Mouse (Mus musculus): Measurements from ENCODE around the gene Edar.
A peak's percentile ranks its signal among the peaks of the same experiment; 100 is the strongest.

Edar gene

GRCm38 (mm10) chr10:58601946-58602345 is 73.5 kb downstream of the Edar start:
- no peak for DNase-seq (ENCODE audit: low read depth, low spot score)

GRCm38 (mm10) chr10:58601431-58601901 is 74.0 kb downstream of the Edar start:
- no peak for DNase-seq (ENCODE audit: low read depth, low spot score)

- no peak for DNase-seq (ENCODE audit: low read depth, low spot score)
Measured at GRCm38 (mm10) chr10:58600983-58601382, 74.5 kb downstream of the Edar start.

GRCm38 (mm10) chr10:58600151-58600550 is 75.3 kb downstream of the Edar start:
- DNase-seq (ENCODE audit: low read depth, low spot score) = no peak

GRCm38 (mm10) chr10:58595821-58596220 is 79.6 kb downstream of the Edar start:
- no peak for DNase-seq (ENCODE audit: low read depth, low spot score)

GRCm38 (mm10) chr10:58595197-58595596 is 80.3 kb downstream of the Edar start:
- no peak for DNase-seq (ENCODE audit: low read depth, low spot score)

GRCm38 (mm10) chr10:58594486-58594885 is 81.0 kb downstream of the Edar start:
- no peak for DNase-seq (ENCODE audit: low read depth, low spot score)

- DNase-seq (ENCODE audit: low read depth, low spot score) = no peak
Measured at GRCm38 (mm10) chr10:58585427-58586223, 89.8 kb downstream of the Edar start.

- no peak for DNase-seq (ENCODE audit: low read depth, low spot score)
Measured at GRCm38 (mm10) chr10:58560521-58560920, 114.9 kb downstream of the Edar start.

GRCm38 (mm10) chr10:58559901-58560300 is 115.6 kb downstream of the Edar start:
- DNase-seq (ENCODE audit: low read depth, low spot score) = peak; percentile 34

GRCm38 (mm10) chr10:58559098-58559497 is 116.4 kb downstream of the Edar start:
- DNase-seq (ENCODE audit: low read depth, low spot score) = peak; percentile 42

- DNase-seq (ENCODE audit: low read depth, low spot score) = no peak
Measured at GRCm38 (mm10) chr10:58554693-58555387, 120.6 kb downstream of the Edar start.

Measured in WW6 (cell line).